Mouse (Mus musculus) ovary, postnatal 14 days (tissue): ENCODE data around the gene Slc22a27.
"Not testable (repeated sequence)": the region's sequence is repeated elsewhere in the genome, so short reads cannot be mapped to it uniquely, and the experiment has no call there.

Experiments used
- DNase-seq: peaks from one replicate; pipeline ENCODE4 v3.0.0; 2022; ENCODE audit warnings: low spot score

Gene Slc22a27

DNA sequence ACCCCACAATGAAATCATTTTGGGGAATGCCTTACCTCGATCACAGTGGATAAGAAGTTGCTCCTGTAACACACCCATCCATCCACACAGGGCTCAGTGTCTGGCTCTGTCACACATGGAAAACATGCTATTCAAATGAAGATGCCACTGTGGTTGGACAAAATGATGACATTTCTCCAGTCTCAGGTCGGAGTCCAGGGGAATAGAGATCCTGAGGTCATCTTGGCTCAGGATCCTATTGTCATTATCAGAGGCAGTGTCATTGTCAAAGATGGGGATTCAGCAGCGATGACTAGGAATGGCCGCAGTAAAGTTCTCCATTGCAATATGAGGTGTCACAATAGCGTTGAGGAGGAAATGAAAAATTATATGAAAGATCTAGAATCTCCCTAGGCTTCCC is at the start of gene Slc22a27:
TSS of gene Slc22a27 (minus strand) at position 101 of the 400 bp plus-strand sequence.
- not testable (repeated sequence) for DNase-seq

DNA sequence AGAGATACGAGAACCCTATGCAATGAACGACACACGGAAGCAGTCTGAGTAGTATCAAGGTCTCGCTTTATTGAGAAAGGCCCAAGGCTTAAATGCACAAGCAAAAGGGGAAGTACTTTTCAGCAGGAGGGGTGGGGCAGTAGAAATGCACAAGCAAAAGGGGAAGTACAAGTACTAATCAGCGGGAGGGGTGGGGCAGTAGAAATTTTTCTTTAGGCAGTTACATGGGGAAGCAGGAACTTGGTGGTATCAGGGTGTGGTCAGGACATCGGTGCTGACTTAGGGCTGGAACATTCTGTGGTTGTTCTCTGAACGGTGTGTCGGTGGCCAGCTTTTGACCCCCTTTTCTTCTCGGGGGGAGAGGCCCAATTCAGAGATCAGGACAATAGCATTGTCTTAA is 45.8 kb upstream of the Slc22a27 start:
- not testable (repeated sequence) for DNase-seq

DNA sequence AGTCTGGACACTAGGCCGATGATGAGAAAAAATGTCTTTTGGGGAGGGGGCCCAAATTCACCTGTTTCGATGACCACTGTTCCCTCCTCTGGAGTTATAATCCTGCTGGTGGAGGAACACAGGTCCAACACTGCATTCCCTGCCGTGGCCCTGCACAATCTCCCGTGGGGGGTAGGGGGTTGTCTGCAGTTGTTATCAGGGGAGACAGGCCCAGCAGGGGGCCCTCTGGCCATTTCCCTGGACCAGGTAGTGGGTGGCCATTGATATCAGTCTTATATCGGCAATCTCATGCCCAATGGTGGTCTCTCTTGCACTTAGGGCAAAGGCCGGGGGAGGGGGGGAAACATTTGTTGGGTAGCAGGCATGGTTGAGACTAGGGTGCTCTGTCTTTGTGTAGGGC is 43.3 kb upstream of the Slc22a27 start:
- DNase-seq, result not testable (repeated sequence)

DNA sequence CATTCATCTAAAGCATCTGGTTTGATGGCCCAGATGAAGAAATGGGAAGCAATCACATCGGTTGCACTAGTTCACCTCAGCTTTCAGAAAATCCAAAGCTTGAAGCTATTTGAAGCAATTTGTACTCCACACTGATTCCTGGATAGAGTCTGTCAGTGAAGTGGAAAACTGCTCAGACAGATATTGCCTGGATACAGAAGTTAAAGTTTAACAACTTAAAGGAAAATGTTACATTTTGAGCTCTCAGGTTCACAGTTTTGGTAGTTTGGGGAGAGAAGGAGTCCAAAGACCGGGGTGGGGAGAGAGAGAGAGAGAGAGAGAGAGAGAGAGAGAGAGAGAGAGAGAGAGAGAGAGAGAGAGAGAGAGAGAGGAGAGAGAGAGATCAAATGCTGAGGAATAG is 2.9 kb upstream of the Slc22a27 start:
- DNase-seq, result no peak

DNA sequence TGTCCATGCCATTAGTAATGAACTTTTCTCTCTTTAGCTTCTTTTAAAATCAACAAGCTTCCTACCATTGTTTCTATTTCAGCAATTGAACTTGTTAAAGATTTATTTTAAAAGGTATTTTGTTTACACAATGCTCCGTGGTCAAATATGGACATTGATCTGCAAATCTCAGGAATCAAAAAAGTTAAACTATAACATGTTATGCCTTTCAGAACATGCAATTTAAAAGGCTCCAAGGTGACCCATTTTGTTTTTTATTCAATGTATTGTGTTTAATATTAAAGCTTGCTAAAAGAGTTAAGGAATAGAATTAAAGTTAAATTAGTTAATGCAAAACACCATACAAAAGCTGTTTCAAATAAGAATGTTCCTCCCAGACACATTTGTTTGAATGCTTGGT is 723 bp upstream of the Slc22a27 start:
- DNase-seq, result not testable (repeated sequence)

DNA sequence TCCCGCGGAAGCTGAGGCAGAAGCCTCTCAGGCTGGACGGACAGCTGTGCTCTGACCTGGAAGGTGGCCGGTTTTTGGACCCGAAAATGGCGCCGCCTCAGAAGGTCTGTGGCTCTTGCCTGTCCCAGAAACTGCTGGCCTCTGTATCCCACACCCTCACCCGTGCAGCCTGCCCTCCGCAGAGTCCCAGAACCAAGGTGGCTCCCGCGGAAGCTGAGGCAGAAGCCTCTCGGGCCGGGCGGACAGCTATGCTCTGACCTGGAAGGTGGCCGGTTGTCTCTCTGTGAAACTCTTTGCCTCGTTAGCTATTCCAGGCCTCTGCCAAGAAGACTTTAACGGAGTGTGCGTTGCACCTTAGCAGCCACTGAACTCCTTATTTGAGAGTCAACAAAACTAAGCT is 26.4 kb downstream of the Slc22a27 start:
- DNase-seq, result not testable (repeated sequence)

DNA sequence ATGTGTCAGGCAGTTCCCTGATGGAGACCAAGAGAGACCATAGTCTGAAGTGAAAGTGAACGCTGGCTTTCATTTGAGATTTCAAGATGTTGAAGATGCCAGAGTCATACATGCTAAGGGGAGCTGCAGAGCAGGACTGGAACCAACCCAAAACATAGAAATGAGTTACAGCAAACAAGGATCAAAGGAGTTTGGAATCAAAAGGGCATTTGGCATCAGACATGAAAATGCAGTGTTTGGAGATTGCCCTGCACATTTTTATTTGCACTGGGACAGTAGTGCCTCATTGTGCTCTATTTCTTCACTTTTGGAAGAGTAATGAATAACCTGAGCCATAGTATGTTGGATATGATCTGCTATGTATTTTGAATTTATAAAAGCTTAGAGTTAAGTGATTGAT is 89.2 kb downstream of the Slc22a27 start:
- no peak for DNase-seq

DNA sequence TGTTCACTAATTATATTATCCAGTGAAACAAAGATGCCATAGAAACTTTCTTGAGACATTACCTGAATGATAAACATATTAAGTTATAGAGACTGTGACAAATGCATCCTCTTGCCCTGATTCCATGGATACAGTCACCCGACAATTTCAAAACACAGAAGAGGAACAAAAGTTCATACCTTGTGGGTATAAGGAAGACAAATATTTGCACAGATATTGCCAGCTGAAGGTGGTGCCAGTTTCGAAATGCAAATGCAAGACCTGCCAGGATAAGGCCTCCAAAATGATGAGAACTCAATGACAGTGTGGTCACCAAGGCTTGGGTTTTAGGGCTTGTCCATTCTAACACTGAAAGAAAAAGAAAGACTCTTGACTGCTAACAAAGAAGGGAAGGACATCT is 136.0 kb downstream of the Slc22a27 start:
- DNase-seq, result no peak
